In the genomic region with DNA sequence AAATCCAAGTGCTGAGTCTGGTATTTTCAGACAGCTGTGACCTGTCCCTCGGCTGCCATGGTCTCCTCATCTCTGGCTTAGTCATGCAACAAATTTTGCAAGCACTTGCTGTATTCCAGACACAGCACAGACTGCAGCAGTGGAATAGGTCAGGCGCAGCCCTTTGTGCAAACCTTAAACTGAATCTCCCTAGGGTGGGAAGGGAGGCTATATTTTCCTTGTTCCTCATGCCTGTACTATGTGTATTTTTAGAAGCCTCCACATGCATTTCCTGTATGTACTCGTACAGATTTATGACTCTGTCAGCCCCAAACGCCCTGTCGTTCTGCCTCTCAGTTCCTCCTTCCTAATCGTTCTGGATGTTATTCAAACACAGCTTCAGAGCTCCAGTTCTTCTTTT, we compare ENCODE assay signal across 7 mouse cellular contexts.
DNase-seq lines count a peak whose midpoint lies in the region; ATAC-seq lines count a peak whose summit lies in the region.

No protein-coding gene starts in this region.

- DNase-seq in spleen, postnatal 36 days (ENCODE audit: low spot score in 2 of 2): peak; percentile 20 to 27
- DNase-seq in spleen, adult 18-20 months: no peak
- DNase-seq in gastrocnemius, adult 18-20 months (ENCODE audit: low spot score): peak; percentile 79
- DNase-seq in lung, adult 18-20 months: peak; percentile 33 to 34

- 7% methylated on average over 6 of the region's 6 CpGs for WGBS in intestine, embryonic 16.5 days
- 11% methylated on average over 6 of the region's 6 CpGs for WGBS in stomach, embryonic 16.5 days

- H3K4me3 ChIP-seq in intestine, embryonic 16.5 days (ENCODE audit: low read length): no peak overlapping the region
- H3K4me3 ChIP-seq in stomach, embryonic 16.5 days (replicated peaks; ENCODE audit: low read length): no peak overlapping the region

- no peaks in the 10 kb centered on the region for H3K9me3 ChIP-seq in intestine, embryonic 16.5 days (ENCODE audit: control insufficient read depth, low read length)
- no peaks in the 10 kb centered on the region for H3K9me3 ChIP-seq in stomach, embryonic 16.5 days (replicated peaks; ENCODE audit: control insufficient read depth, low read length)

- peak overlapping the region; percentile 26; the same call in 1 of the 2 replicates for H3K4me2 ChIP-seq in intestine, embryonic 16.5 days (ENCODE audit: low read depth, low read length)
- peak overlapping the region; percentile 27 for H3K4me2 ChIP-seq in stomach, embryonic 16.5 days (ENCODE audit: low read depth, low read length)

- H3K9ac ChIP-seq in intestine, embryonic 16.5 days (ENCODE audit: low read depth, low read length): no peak overlapping the region
- H3K9ac ChIP-seq in stomach, embryonic 16.5 days (ENCODE audit: low read length): no peak overlapping the region

- ATAC-seq in intestine, embryonic 16.5 days: peak; percentile 91
- peak; percentile 82 for ATAC-seq in stomach, embryonic 16.5 days (ENCODE audit: insufficient read depth, low FRiP score)
- no peak for ATAC-seq in megakaryocyte-erythroid progenitor cell, adult 5-6 weeks (replicated peaks; ENCODE audit: low FRiP score, low TSS enrichment, poor library complexity, severe bottlenecking)

- peak overlapping the region; percentile 72 for H3K27ac ChIP-seq in intestine, embryonic 16.5 days (ENCODE audit: low read length)
- H3K27ac ChIP-seq in stomach, embryonic 16.5 days (ENCODE audit: low read length): peak overlapping the region; percentile 77

- peaks cover 23% of the 10 kb centered on the region for H3K4me1 ChIP-seq in intestine, embryonic 16.5 days (ENCODE audit: control insufficient read depth, insufficient read depth, low read length)
- H3K4me1 ChIP-seq in stomach, embryonic 16.5 days (ENCODE audit: control insufficient read depth, insufficient read depth, low read length): peaks cover 29% of the 10 kb centered on the region

- no peaks in the 10 kb centered on the region for H3K36me3 ChIP-seq in intestine, embryonic 16.5 days (ENCODE audit: control insufficient read depth, insufficient read depth, low read length)
- no peaks in the 10 kb centered on the region for H3K36me3 ChIP-seq in stomach, embryonic 16.5 days (ENCODE audit: control insufficient read depth, insufficient read depth, low read length)

- H3K27me3 ChIP-seq in intestine, embryonic 16.5 days (replicated peaks; ENCODE audit: control insufficient read depth, insufficient read depth, low read length): no peaks in the 10 kb centered on the region
- no peaks in the 10 kb centered on the region for H3K27me3 ChIP-seq in stomach, embryonic 16.5 days (ENCODE audit: control insufficient read depth, insufficient read depth, low read length)

Comparison
In these comparisons a context has a peak if more than half of its experiments do, and no peak if none do; other contexts are left out.
1. DNase-seq: peak in spleen, postnatal 36 days (2 of 2), gastrocnemius, adult 18-20 months (single experiment) and lung, adult 18-20 months (2 of 2); none in spleen, adult 18-20 months (0 of 2).